14 mouse cellular contexts compared by ENCODE assay signal in genomic region chr2:91652863-91653262, GRCm38 (mm10). TPM values are rescaled to one million over a fixed set of nuclear protein-coding genes. Genes with fewer than 3 reads are reported as not detected.
DNase-seq lines count a peak whose midpoint lies in the region; ATAC-seq and TF ChIP-seq lines count a peak whose summit lies in the region.
"Had no signal": no experiment of that assay in that cellular context is flagged by ENCODE, and none has a peak within 500 bp of the region (broad histone marks: within the 10 kb centered on the region; RNA-seq: fewer than 3 reads in every experiment).

No protein-coding gene starts in this region.

- H3K4me2 ChIP-seq in embryonic facial prominence, embryonic 13.5 days, result no peak overlapping the region
- H3K4me2 ChIP-seq in hindbrain, postnatal 0 days (ENCODE audit: low read depth, low read length), result no peak overlapping the region
- no peak overlapping the region for H3K4me2 ChIP-seq in hindbrain, embryonic 12.5 days (replicated peaks)
- H3K4me2 ChIP-seq in midbrain, postnatal 0 days (ENCODE audit: low read depth, low read length, poor library complexity, severe bottlenecking), result no peak overlapping the region
- no peak overlapping the region for H3K4me2 ChIP-seq in midbrain, embryonic 11.5 days
- H3K4me2 ChIP-seq: neural tube, embryonic 15.5 days had no signal

- ATAC-seq in embryonic facial prominence, embryonic 13.5 days (ENCODE audit: insufficient number of reproducible peaks, insufficient read depth, low FRiP score, low TSS enrichment, low read depth), result no peak
- no peak for ATAC-seq in hindbrain, postnatal 0 days
- ATAC-seq in hindbrain, embryonic 12.5 days (ENCODE audit: low FRiP score), result no peak
- ATAC-seq in midbrain, postnatal 0 days (ENCODE audit: low FRiP score), result no peak
- ATAC-seq in midbrain, embryonic 11.5 days (ENCODE audit: low FRiP score), result no peak

- peaks cover 54% of the 10 kb centered on the region for H3K36me3 ChIP-seq in embryonic facial prominence, embryonic 13.5 days
- peaks cover 59% of the 10 kb centered on the region for H3K36me3 ChIP-seq in embryonic facial prominence, embryonic 10.5 days (replicated peaks)
- peaks cover 40% of the 10 kb centered on the region for H3K36me3 ChIP-seq in hindbrain, postnatal 0 days (ENCODE audit: insufficient read depth, low read length)
- peaks cover 48% of the 10 kb centered on the region for H3K36me3 ChIP-seq in hindbrain, embryonic 12.5 days
- peaks cover 37% of the 10 kb centered on the region for H3K36me3 ChIP-seq in midbrain, postnatal 0 days (ENCODE audit: insufficient read depth, low read length)
- H3K36me3 ChIP-seq in midbrain, embryonic 11.5 days (ENCODE audit: control insufficient read depth, insufficient read depth, low read length), result peaks cover 4% of the 10 kb centered on the region

- no peak overlapping the region for H3K27ac ChIP-seq in embryonic facial prominence, embryonic 13.5 days
- H3K27ac ChIP-seq in embryonic facial prominence, embryonic 10.5 days (replicated peaks), result no peak overlapping the region
- no peak overlapping the region for H3K27ac ChIP-seq in hindbrain, postnatal 0 days
- H3K27ac ChIP-seq in hindbrain, embryonic 12.5 days, result no peak overlapping the region
- no peak overlapping the region for H3K27ac ChIP-seq in midbrain, postnatal 0 days (ENCODE audit: low read depth, low read length)
- no peak overlapping the region for H3K27ac ChIP-seq in midbrain, embryonic 11.5 days (ENCODE audit: low read depth, low read length)
- H3K27ac ChIP-seq: hindbrain, embryonic 10.5 days; neural tube, embryonic 15.5 days had no signal

- peaks cover 21% of the 10 kb centered on the region for H3K4me1 ChIP-seq in embryonic facial prominence, embryonic 13.5 days
- H3K4me1 ChIP-seq in embryonic facial prominence, embryonic 10.5 days, result peaks cover 16% of the 10 kb centered on the region
- no peaks in the 10 kb centered on the region for H3K4me1 ChIP-seq in hindbrain, postnatal 0 days (ENCODE audit: insufficient read depth, low read length)
- peaks cover 20% of the 10 kb centered on the region for H3K4me1 ChIP-seq in hindbrain, embryonic 12.5 days
- H3K4me1 ChIP-seq in midbrain, postnatal 0 days (ENCODE audit: insufficient read depth, low read length), result peaks cover 10% of the 10 kb centered on the region; the same call in 1 of the 2 replicates
- peaks cover 19% of the 10 kb centered on the region for H3K4me1 ChIP-seq in midbrain, embryonic 11.5 days (ENCODE audit: control insufficient read depth, insufficient read depth, low read length)

- H3K27me3 ChIP-seq in embryonic facial prominence, embryonic 13.5 days, result no peaks in the 10 kb centered on the region
- no peaks in the 10 kb centered on the region for H3K27me3 ChIP-seq in embryonic facial prominence, embryonic 10.5 days (replicated peaks; ENCODE audit: low read depth, poor library complexity, severe bottlenecking)
- H3K27me3 ChIP-seq in hindbrain, postnatal 0 days (ENCODE audit: insufficient read depth, low read length), result no peaks in the 10 kb centered on the region
- H3K27me3 ChIP-seq in hindbrain, embryonic 12.5 days, result no peaks in the 10 kb centered on the region
- no peaks in the 10 kb centered on the region for H3K27me3 ChIP-seq in midbrain, postnatal 0 days (ENCODE audit: insufficient read depth, low read length)
- H3K27me3 ChIP-seq in midbrain, embryonic 11.5 days (ENCODE audit: control insufficient read depth, insufficient read depth, low read length), result no peaks in the 10 kb centered on the region
- H3K27me3 ChIP-seq: neural tube, embryonic 15.5 days had no signal

- TF ChIP-seq CTCF in hindbrain, postnatal 0 days (IDR thresholded peaks at IDR 0.05; ENCODE audit: low read depth), result no peak
- no peak for TF ChIP-seq CTCF in midbrain, postnatal 0 days (IDR thresholded peaks at IDR 0.05)

- 65% methylated on average over 6 of the region's 6 CpGs for WGBS in embryonic facial prominence, embryonic 13.5 days
- 65% methylated on average over 6 of the region's 6 CpGs for WGBS in embryonic facial prominence, embryonic 10.5 days
- 45% methylated on average over 6 of the region's 6 CpGs for WGBS in hindbrain, postnatal 0 days
- 55% methylated on average over 6 of the region's 6 CpGs for WGBS in hindbrain, embryonic 12.5 days
- 39% methylated on average over 6 of the region's 6 CpGs for WGBS in midbrain, postnatal 0 days
- WGBS in midbrain, embryonic 11.5 days, result 43% methylated on average over 6 of the region's 6 CpGs

- H3K9me3 ChIP-seq in embryonic facial prominence, embryonic 13.5 days, result no peaks in the 10 kb centered on the region
- H3K9me3 ChIP-seq in embryonic facial prominence, embryonic 10.5 days, result no peaks in the 10 kb centered on the region
- no peaks in the 10 kb centered on the region for H3K9me3 ChIP-seq in hindbrain, postnatal 0 days (ENCODE audit: low read length)
- H3K9me3 ChIP-seq in hindbrain, embryonic 12.5 days (replicated peaks), result no peaks in the 10 kb centered on the region
- H3K9me3 ChIP-seq in midbrain, postnatal 0 days (ENCODE audit: low read length), result no peaks in the 10 kb centered on the region
- no peaks in the 10 kb centered on the region for H3K9me3 ChIP-seq in midbrain, embryonic 11.5 days (ENCODE audit: control insufficient read depth, low read length)
- H3K9me3 ChIP-seq: hindbrain, embryonic 10.5 days; neural tube, embryonic 15.5 days had no signal

- no peak overlapping the region for H3K4me3 ChIP-seq in embryonic facial prominence, embryonic 13.5 days
- no peak overlapping the region for H3K4me3 ChIP-seq in embryonic facial prominence, embryonic 10.5 days
- no peak overlapping the region for H3K4me3 ChIP-seq in hindbrain, postnatal 0 days (ENCODE audit: low read length)
- no peak overlapping the region for H3K4me3 ChIP-seq in hindbrain, embryonic 12.5 days
- H3K4me3 ChIP-seq in midbrain, postnatal 0 days (ENCODE audit: low read depth, low read length), result no peak overlapping the region
- H3K4me3 ChIP-seq in midbrain, embryonic 11.5 days (ENCODE audit: low read depth, low read length), result no peak overlapping the region
- H3K4me3 ChIP-seq: hindbrain, embryonic 10.5 days; neural tube, embryonic 15.5 days had no signal

- H3K9ac ChIP-seq in embryonic facial prominence, embryonic 13.5 days, result 0 out of 2 replicates have a peak overlapping the region, but pooled peaks have one; percentile 17
- H3K9ac ChIP-seq in hindbrain, postnatal 0 days (replicated peaks; ENCODE audit: low read length), result 0 out of 2 replicates have a peak overlapping the region, but pooled peaks have one; percentile 30
- no peak overlapping the region for H3K9ac ChIP-seq in hindbrain, embryonic 12.5 days
- no peak overlapping the region for H3K9ac ChIP-seq in midbrain, postnatal 0 days (replicated peaks; ENCODE audit: low read length, poor library complexity, severe bottlenecking)
- no peak overlapping the region for H3K9ac ChIP-seq in midbrain, embryonic 11.5 days (ENCODE audit: low read length)
- H3K9ac ChIP-seq: neural tube, embryonic 15.5 days had no signal

- no peak for DNase-seq in embryonic facial prominence, embryonic 10.5 days (ENCODE audit: low spot score)
- DNase-seq in hindbrain, postnatal 0 days (ENCODE audit: low spot score), result peak; percentile 22
- DNase-seq in midbrain, postnatal 0 days (ENCODE audit: low spot score), result peak; percentile 17
- no peak for DNase-seq in midbrain, embryonic 11.5 days (ENCODE audit: low spot score, missing footprints)
- peak; percentile 41 for DNase-seq in right cerebral cortex, postnatal 25 days
- no peak for DNase-seq in urinary bladder, postnatal 36 days (ENCODE audit: low spot score in 2 of 2)
- DNase-seq: adrenal gland, postnatal 36 days; cerebellum, adult 9-10 months; liver had no signal

RNA-seq across cellular contexts. Expression of gene Arhgap1, which starts 3.2 kb away (rescaled TPM):
- 92.9 and 108 TPM in 2 replicates for polyA plus RNA-seq in embryonic facial prominence, embryonic 13.5 days (2015; fragmentation: Nextera tagmentation; extraction: Ambion mirVana)
- polyA plus RNA-seq in embryonic facial prominence, embryonic 10.5 days (2016; fragmentation: Nextera tagmentation; extraction: Ambion mirVana), result 76.0 and 80.5 TPM in 2 replicates
- total RNA-seq in hindbrain, postnatal 0 days (2014; rRNA removed), result 95.8 and 107 TPM in 2 replicates
- polyA plus RNA-seq in hindbrain, postnatal 0 days (2015; fragmentation: Nextera tagmentation; extraction: Ambion mirVana), result 81.9 and 85.1 TPM in 2 replicates
- 93.6 and 98.3 TPM in 2 replicates for polyA plus RNA-seq in hindbrain, embryonic 12.5 days (2016; fragmentation: Nextera tagmentation; extraction: Ambion mirVana)
- total RNA-seq in midbrain, postnatal 0 days (2014; rRNA removed), result 95.8 and 101 TPM in 2 replicates
- polyA plus RNA-seq in midbrain, postnatal 0 days (2015; fragmentation: Nextera tagmentation; extraction: Ambion mirVana), result 96.6 and 99.3 TPM in 2 replicates
- 69.7 and 75.8 TPM in 2 replicates for polyA plus RNA-seq in midbrain, embryonic 11.5 days (2014; fragmentation: Nextera tagmentation; extraction: Ambion mirVana)

RNA-seq across cellular contexts. Expression of gene Zfp408, which starts 3.3 kb away (rescaled TPM):
- 13.9 and 14.3 TPM in 2 replicates for polyA plus RNA-seq in embryonic facial prominence, embryonic 13.5 days (2015; fragmentation: Nextera tagmentation; extraction: Ambion mirVana)
- 11.0 and 11.5 TPM in 2 replicates for polyA plus RNA-seq in embryonic facial prominence, embryonic 10.5 days (2016; fragmentation: Nextera tagmentation; extraction: Ambion mirVana)
- 25.7 and 27.8 TPM in 2 replicates for total RNA-seq in hindbrain, postnatal 0 days (2014; rRNA removed)
- 12.2 and 12.7 TPM in 2 replicates for polyA plus RNA-seq in hindbrain, postnatal 0 days (2015; fragmentation: Nextera tagmentation; extraction: Ambion mirVana)
- polyA plus RNA-seq in hindbrain, embryonic 12.5 days (2016; fragmentation: Nextera tagmentation; extraction: Ambion mirVana), result 11.6 and 13.0 TPM in 2 replicates
- 14.9 and 20.5 TPM in 2 replicates for total RNA-seq in midbrain, postnatal 0 days (2014; rRNA removed)
- 9.7 and 10.7 TPM in 2 replicates for polyA plus RNA-seq in midbrain, postnatal 0 days (2015; fragmentation: Nextera tagmentation; extraction: Ambion mirVana)
- polyA plus RNA-seq in midbrain, embryonic 11.5 days (2014; fragmentation: Nextera tagmentation; extraction: Ambion mirVana), result 6.3 and 7.5 TPM in 2 replicates

RNA-seq across cellular contexts. Expression of gene F2, which starts 16.6 kb away (rescaled TPM):
- polyA plus RNA-seq in embryonic facial prominence, embryonic 13.5 days (2015; fragmentation: Nextera tagmentation; extraction: Ambion mirVana), result 0.27 and 4.3 TPM in 2 replicates
- polyA plus RNA-seq in embryonic facial prominence, embryonic 10.5 days (2016; fragmentation: Nextera tagmentation; extraction: Ambion mirVana), result 0.09 and 0.15 TPM in 2 replicates
- not detected in 2 replicates for total RNA-seq in hindbrain, postnatal 0 days (2014; rRNA removed)
- polyA plus RNA-seq in hindbrain, postnatal 0 days (2015; fragmentation: Nextera tagmentation; extraction: Ambion mirVana), result 0.14 TPM in 1 of 2 replicates, not detected in the other
- 0.20 and 0.23 TPM in 2 replicates for polyA plus RNA-seq in hindbrain, embryonic 12.5 days (2016; fragmentation: Nextera tagmentation; extraction: Ambion mirVana)
- total RNA-seq in midbrain, postnatal 0 days (2014; rRNA removed), result not detected in 2 replicates
- polyA plus RNA-seq in midbrain, postnatal 0 days (2015; fragmentation: Nextera tagmentation; extraction: Ambion mirVana), result 0.10 and 0.16 TPM in 2 replicates
- 0.07 TPM in 1 of 2 replicates, not detected in the other for polyA plus RNA-seq in midbrain, embryonic 11.5 days (2014; fragmentation: Nextera tagmentation; extraction: Ambion mirVana)
- polyA plus RNA-seq: kidney, embryonic 14.5 days had no signal

RNA-seq across cellular contexts. Expression of gene Atg13, which starts 57.5 kb away (rescaled TPM):
- 27.1 and 28.5 TPM in 2 replicates for polyA plus RNA-seq in embryonic facial prominence, embryonic 13.5 days (2015; fragmentation: Nextera tagmentation; extraction: Ambion mirVana)
- 27.1 and 28.9 TPM in 2 replicates for polyA plus RNA-seq in embryonic facial prominence, embryonic 10.5 days (2016; fragmentation: Nextera tagmentation; extraction: Ambion mirVana)
- 21.2 and 25.2 TPM in 2 replicates for total RNA-seq in hindbrain, postnatal 0 days (2014; rRNA removed)
- 24.7 and 24.8 TPM in 2 replicates for polyA plus RNA-seq in hindbrain, postnatal 0 days (2015; fragmentation: Nextera tagmentation; extraction: Ambion mirVana)
- 36.1 and 40.3 TPM in 2 replicates for polyA plus RNA-seq in hindbrain, embryonic 12.5 days (2016; fragmentation: Nextera tagmentation; extraction: Ambion mirVana)
- total RNA-seq in midbrain, postnatal 0 days (2014; rRNA removed), result 21.0 and 30.6 TPM in 2 replicates
- 30.4 and 31.5 TPM in 2 replicates for polyA plus RNA-seq in midbrain, postnatal 0 days (2015; fragmentation: Nextera tagmentation; extraction: Ambion mirVana)
- 32.5 and 34.0 TPM in 2 replicates for polyA plus RNA-seq in midbrain, embryonic 11.5 days (2014; fragmentation: Nextera tagmentation; extraction: Ambion mirVana)

RNA-seq across cellular contexts. Expression of gene Harbi1, which starts 57.8 kb away (rescaled TPM):
- polyA plus RNA-seq in embryonic facial prominence, embryonic 13.5 days (2015; fragmentation: Nextera tagmentation; extraction: Ambion mirVana), result 25.5 and 30.5 TPM in 2 replicates
- 24.8 and 26.9 TPM in 2 replicates for polyA plus RNA-seq in embryonic facial prominence, embryonic 10.5 days (2016; fragmentation: Nextera tagmentation; extraction: Ambion mirVana)
- total RNA-seq in hindbrain, postnatal 0 days (2014; rRNA removed), result 16.6 and 19.9 TPM in 2 replicates
- polyA plus RNA-seq in hindbrain, postnatal 0 days (2015; fragmentation: Nextera tagmentation; extraction: Ambion mirVana), result 12.0 TPM in 2 replicates
- polyA plus RNA-seq in hindbrain, embryonic 12.5 days (2016; fragmentation: Nextera tagmentation; extraction: Ambion mirVana), result 20.9 and 25.0 TPM in 2 replicates
- total RNA-seq in midbrain, postnatal 0 days (2014; rRNA removed), result 11.7 and 16.2 TPM in 2 replicates
- polyA plus RNA-seq in midbrain, postnatal 0 days (2015; fragmentation: Nextera tagmentation; extraction: Ambion mirVana), result 12.3 TPM in 2 replicates
- polyA plus RNA-seq in midbrain, embryonic 11.5 days (2014; fragmentation: Nextera tagmentation; extraction: Ambion mirVana), result 18.0 and 19.9 TPM in 2 replicates

Comparison
In these comparisons a context has a peak if more than half of its experiments do, and no peak if none do; other contexts are left out.
1. H3K9ac ChIP-seq: peak in embryonic facial prominence, embryonic 13.5 days (single experiment) and hindbrain, postnatal 0 days (single experiment); none in hindbrain, embryonic 12.5 days (single experiment), midbrain, postnatal 0 days (single experiment) and midbrain, embryonic 11.5 days (single experiment).
2. DNase-seq: peak in hindbrain, postnatal 0 days (single experiment), midbrain, postnatal 0 days (single experiment) and right cerebral cortex, postnatal 25 days (single experiment); none in embryonic facial prominence, embryonic 10.5 days (single experiment), midbrain, embryonic 11.5 days (single experiment) and urinary bladder, postnatal 36 days (0 of 2).